Mouse (Mus musculus): ENCODE data around the gene Asprv1.

DNA sequence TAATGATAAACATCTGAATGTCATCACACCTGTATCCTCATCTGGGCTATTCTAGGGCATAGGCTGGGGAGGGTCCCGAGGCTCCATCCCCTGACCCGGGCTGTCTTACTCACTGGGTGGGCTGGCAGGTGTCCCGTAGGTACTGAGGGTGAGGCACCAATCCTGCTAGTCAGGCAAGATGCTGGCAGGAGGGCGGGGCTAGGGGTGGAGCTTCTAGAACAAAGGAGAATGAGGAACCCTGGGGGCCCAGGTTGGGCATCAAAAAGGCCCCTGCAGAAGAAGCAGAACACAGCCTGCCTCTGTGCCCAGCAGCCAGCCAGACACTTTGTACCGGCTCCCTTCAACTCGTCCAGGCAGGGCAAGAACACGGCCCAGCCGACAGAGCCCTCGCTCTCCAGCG, at the start of gene Asprv1:
- TF ChIP-seq CTCF (IDR thresholded peaks at IDR 0.05; ENCODE audit: low read depth) (no peak), EP300 (IDR thresholded peaks at IDR 0.05; ENCODE audit: low read depth) (no peak)
